Mouse (Mus musculus) forebrain, embryonic 12.5 days (tissue): ENCODE data around the gene Gm38393. TPM values are rescaled to one million over a fixed set of nuclear protein-coding genes. Genes with fewer than 3 reads are reported as not detected.

ENCODE experiments used
- ATAC-seq: fragments of 200-750 bp; cut with Nextera tagmentation; 2 replicates; pipeline ENCODE4 v1.8.0; 2017; ENCODE audit warnings: moderate TSS enrichment; ENCODE audit not compliant: low FRiP score
- H3K27ac ChIP-seq: fragments of 300-500 bp; sonication (generic); 2 replicates; pipeline ENCODE4 v1.5.1; 2016; ENCODE audit warnings: mild to moderate bottlenecking
- H3K27me3 ChIP-seq: fragments of 300-500 bp; sonication (generic); 2 replicates; pipeline ENCODE4 v1.6.1; 2016; ENCODE audit warnings: mild to moderate bottlenecking
- H3K36me3 ChIP-seq: fragments of 300-500 bp; sonication (generic); replicated peaks from 2 replicates; pipeline ENCODE4 v1.6.1; 2016; ENCODE audit warnings: mild to moderate bottlenecking
- H3K4me1 ChIP-seq: fragments of 300-500 bp; sonication (generic); 2 replicates; pipeline ENCODE4 v1.6.1; 2016
- H3K4me2 ChIP-seq: fragments of 300-500 bp; sonication (generic); 2 replicates; pipeline ENCODE4 v1.6.1; 2016; ENCODE audit warnings: mild to moderate bottlenecking, moderate library complexity
- H3K4me3 ChIP-seq: fragments of 300-500 bp; sonication (generic); replicated peaks from 2 replicates; pipeline ENCODE4 v1.5.1; 2016; ENCODE audit warnings: mild to moderate bottlenecking
- H3K9ac ChIP-seq: fragments of 300-500 bp; sonication (generic); 2 replicates; pipeline ENCODE4 v1.6.1; 2016; ENCODE audit warnings: mild to moderate bottlenecking
- H3K9me3 ChIP-seq: fragments of 300-500 bp; sonication (generic); 2 replicates; pipeline ENCODE4 v1.6.1; 2016
- WGBS: fragments of 180-500 bp; shearing (Covaris S2); methylation state at CpG from one replicate; pipeline ENCODE4 v1.1.7; 2016; 5-methylcytosine and 5-hydroxymethylcytosine counted together
- polyA plus RNA-seq: library from polyadenylated mRNA; unstranded; fragments of >200 nt; fragmentation: Nextera tagmentation; extraction: Ambion mirVana; gene quantifications from 2 replicates; pipeline ENCODE4 v1.2.1, GENCODE M21; 2016

Gm38393 gene
- polyA plus RNA-seq = 2.4 and 2.6 TPM in 2 replicates

DNA sequence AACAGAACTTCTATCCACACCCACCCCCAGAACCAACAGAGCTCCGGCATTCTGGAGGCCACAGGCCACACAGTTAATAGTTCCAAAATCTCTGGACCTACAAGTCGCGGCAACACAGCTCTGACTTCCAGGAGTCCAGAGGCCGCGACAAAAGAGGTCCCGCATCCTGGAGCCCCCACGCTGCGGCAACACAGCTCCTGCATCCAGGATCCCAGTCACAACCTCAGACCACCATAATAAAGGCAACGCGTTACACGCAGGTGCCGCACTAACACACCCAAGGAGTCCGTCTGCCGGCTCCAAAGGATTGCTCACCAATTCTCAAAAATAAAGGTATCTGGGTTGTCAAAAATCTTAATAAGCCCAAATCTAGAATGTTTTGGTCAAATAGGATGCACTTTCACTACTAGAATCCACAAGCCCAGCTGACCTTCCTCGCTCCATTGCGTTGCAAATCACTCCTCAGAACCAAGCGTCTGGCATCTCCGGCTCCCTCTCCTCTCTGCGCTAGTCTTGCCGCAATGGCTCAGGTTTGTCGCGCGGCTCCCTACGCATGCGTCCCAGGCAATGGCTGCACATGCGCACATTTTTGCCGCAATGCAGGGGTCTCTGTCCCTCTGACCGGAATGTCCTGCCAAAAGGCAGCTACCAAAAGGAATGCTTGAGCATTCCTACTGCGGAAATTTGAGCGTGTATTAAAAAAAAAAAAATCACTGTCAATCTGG is at the start of gene Gm38393, which contains the start of gene Snurf:
TSS of gene Gm38393 (minus strand) at position 459 of the 725 bp plus-strand sequence.
TSS of gene Snurf (minus strand) at position 444 of the 725 bp plus-strand sequence.
- peak; percentile 68 for ATAC-seq
- H3K4me2 ChIP-seq = peak within 1 kb of the TSS; percentile 50
- WGBS = 51% methylated on average over 30 of the region's 30 CpGs

GRCm38 (mm10) chr7:60047481-60048201 is 42.8 kb upstream of the Gm38393 start:
- H3K4me3 ChIP-seq = no peak overlapping the region
- WGBS = 64% methylated on average over 6 of the region's 6 CpGs
- H3K9ac ChIP-seq = no peak overlapping the region
- no peaks in the 10 kb centered on the region for H3K36me3 ChIP-seq
- 0 out of 2 replicates have a peak, but pooled peaks have one; percentile 55 for ATAC-seq
- no peak overlapping the region for H3K27ac ChIP-seq
- 0 out of 2 replicates have a peak, but pooled peaks cover 3% of the 10 kb centered on the region for H3K9me3 ChIP-seq
- H3K4me2 ChIP-seq = no peak overlapping the region
- H3K27me3 ChIP-seq = no peaks in the 10 kb centered on the region
- H3K4me1 ChIP-seq = no peaks in the 10 kb centered on the region

More for the DNA sequence above, at the start of gene Gm38393, which contains the start of gene Snurf:
- Histone ChIP-seq H3K27me3 (no peaks in the 10 kb centered on the region), H3K9ac (peak within 1 kb of the TSS; percentile 69), H3K4me1 (no peaks in the 10 kb centered on the region), H3K36me3 (no peaks in the 10 kb centered on the region), H3K4me3 (peak within 1 kb of the TSS; percentile 59), H3K9me3 (peaks cover 10% of the 10 kb centered on the region), H3K27ac (peak within 1 kb of the TSS; percentile 91)

DNA sequence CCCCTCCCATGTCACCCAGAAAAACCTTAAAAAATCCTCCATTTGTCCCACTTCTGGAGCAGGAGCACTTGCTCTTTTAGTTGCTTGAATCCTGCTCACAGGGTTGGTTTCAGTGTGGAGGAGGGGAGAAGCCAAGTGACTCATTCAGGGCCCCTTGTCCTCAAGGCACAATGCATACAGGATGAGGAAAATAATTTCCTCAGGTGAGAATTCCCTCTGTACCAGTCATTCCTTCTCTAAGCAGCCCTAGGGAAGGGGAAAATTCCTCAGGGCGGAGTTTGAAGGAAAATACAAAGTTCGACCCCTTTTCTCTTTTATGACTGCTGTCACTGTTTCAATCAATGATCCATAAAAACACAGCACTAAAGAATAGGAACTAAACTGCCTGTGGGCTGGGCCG is 8.3 kb upstream of the Gm38393 start:
- Histone ChIP-seq H3K27me3 (no peaks in the 10 kb centered on the region), H3K9me3 (no peaks in the 10 kb centered on the region), H3K4me1 (no peaks in the 10 kb centered on the region), H3K27ac (no peak overlapping the region), H3K36me3 (no peaks in the 10 kb centered on the region), H3K4me3 (no peak overlapping the region), H3K9ac (no peak overlapping the region), H3K4me2 (no peak overlapping the region)
- no peak for ATAC-seq
- WGBS = 74% methylated on average over 3 of the region's 3 CpGs

- 31% methylated on average over 3 of the region's 3 CpGs for WGBS
- H3K4me1 ChIP-seq = no peaks in the 10 kb centered on the region
- no peaks in the 10 kb centered on the region for H3K36me3 ChIP-seq
- H3K27ac ChIP-seq = no peak overlapping the region
- no peak overlapping the region for H3K4me3 ChIP-seq
- no peaks in the 10 kb centered on the region for H3K27me3 ChIP-seq
- ATAC-seq = no peak
- H3K9ac ChIP-seq = no peak overlapping the region
- H3K9me3 ChIP-seq = peaks cover 8% of the 10 kb centered on the region
- H3K4me2 ChIP-seq = no peak overlapping the region
Measured at GRCm38 (mm10) chr7:60007727-60008360, 3.0 kb upstream of the Gm38393 start.

GRCm38 (mm10) chr7:60006262-60006661 is 1.4 kb upstream of the Gm38393 start:
- H3K27ac ChIP-seq = no peak overlapping the region
- H3K4me1 ChIP-seq = no peaks in the 10 kb centered on the region
- no peak for ATAC-seq
- 42% methylated on average over 2 of the region's 2 CpGs for WGBS
- H3K9ac ChIP-seq = no peak overlapping the region
- peaks cover 10% of the 10 kb centered on the region for H3K9me3 ChIP-seq
- no peaks in the 10 kb centered on the region for H3K36me3 ChIP-seq
- no peak overlapping the region for H3K4me3 ChIP-seq
- H3K4me2 ChIP-seq = no peak overlapping the region
- no peaks in the 10 kb centered on the region for H3K27me3 ChIP-seq

GRCm38 (mm10) chr7:60003921-60004605 is 801 bp downstream of the Gm38393 start:
- H3K27me3 ChIP-seq = no peaks in the 10 kb centered on the region
- peak overlapping the region; percentile 69 for H3K9ac ChIP-seq
- H3K27ac ChIP-seq = peak overlapping the region; percentile 91
- H3K9me3 ChIP-seq = peaks cover 10% of the 10 kb centered on the region
- peak overlapping the region; percentile 50 for H3K4me2 ChIP-seq
- WGBS = 43% methylated on average over 22 of the region's 22 CpGs
- H3K4me1 ChIP-seq = no peaks in the 10 kb centered on the region
- peak overlapping the region; percentile 59 for H3K4me3 ChIP-seq
- ATAC-seq = peak; percentile 91
- H3K36me3 ChIP-seq = no peaks in the 10 kb centered on the region

DNA sequence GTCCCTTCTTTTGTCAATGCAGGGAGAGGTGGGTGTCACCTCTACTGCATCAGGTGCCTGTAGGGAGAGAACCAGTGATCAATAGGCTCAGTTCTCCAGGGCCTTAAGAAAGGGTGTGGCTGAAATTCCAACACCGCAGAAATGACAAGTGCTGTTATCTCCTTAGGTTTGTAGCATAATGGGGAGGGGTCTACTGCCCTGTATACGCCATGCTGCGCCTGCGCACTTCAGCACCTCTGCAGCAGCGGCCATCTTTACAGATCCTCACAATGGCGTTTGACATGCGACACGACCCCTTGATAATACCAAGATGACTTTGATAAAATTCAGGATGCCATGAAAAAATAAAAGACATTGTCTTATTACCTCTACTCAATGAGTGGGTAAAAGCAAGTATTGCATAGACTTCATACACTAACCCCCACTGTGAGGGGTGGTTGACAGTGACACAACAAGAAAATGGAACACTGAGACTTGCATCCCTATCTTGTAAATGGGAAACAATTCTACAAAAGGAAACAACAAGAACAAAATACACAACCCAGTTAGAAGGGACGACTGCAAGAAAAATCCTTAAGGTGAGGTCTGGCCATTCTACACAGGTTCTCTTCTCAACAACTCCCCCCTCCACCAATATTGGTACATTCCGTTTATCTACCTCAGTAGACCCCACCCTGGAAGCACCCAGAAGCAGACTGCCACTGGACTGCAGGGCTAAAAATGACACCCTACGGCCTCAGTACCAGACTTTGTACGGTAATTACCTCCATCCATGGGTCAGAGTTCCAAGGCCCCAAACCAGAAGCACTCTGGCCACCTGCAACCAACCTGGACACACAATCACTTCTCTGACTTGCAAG is 1.6 kb downstream of the Gm38393 start:
- Histone ChIP-seq H3K27ac (peak overlapping the region; percentile 91), H3K4me2 (peak overlapping the region; percentile 50), H3K9ac (peak overlapping the region; percentile 69), H3K9me3 (peaks cover 10% of the 10 kb centered on the region), H3K4me3 (peak overlapping the region; percentile 59), H3K36me3 (no peaks in the 10 kb centered on the region), H3K4me1 (no peaks in the 10 kb centered on the region), H3K27me3 (no peaks in the 10 kb centered on the region)
- peak; percentile 70 for ATAC-seq
- WGBS = 43% methylated on average over 12 of the region's 12 CpGs

DNA sequence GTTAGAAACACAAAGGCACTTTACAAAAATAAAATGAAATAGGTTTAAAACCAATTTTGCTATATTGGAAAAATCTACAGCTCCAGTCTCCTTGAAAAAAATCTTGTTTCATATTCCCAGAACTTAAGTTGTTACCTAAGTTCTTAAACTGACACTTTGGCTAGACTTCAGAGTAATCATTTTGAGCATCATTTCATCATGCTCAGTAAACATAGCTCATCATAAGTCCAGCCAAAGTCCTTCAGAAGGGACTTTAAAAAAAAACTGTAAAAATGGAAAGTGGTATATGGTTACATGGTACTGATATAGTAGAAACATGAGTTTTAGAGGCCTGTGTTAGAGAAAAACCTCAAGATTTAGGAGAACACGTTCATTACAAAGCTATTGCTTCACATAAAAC is 26.2 kb downstream of the Gm38393 start:
- Histone ChIP-seq H3K27me3 (no peaks in the 10 kb centered on the region), H3K9me3 (0 out of 2 replicates have a peak, but pooled peaks cover under 1% of the 10 kb centered on the region), H3K4me3 (no peak overlapping the region), H3K4me1 (no peaks in the 10 kb centered on the region), H3K36me3 (peaks cover 3% of the 10 kb centered on the region; the same call in 1 of the 2 replicates), H3K4me2 (no peak overlapping the region), H3K27ac (no peak overlapping the region), H3K9ac (no peak overlapping the region)
- WGBS = 57% methylated on average over 1 of the region's 1 CpGs
- ATAC-seq = no peak

Other genes starting within 250 kb of the Gm38393 start
- gene Snurf, start within 50 bp of the Gm38393 start, polyA plus RNA-seq = 147 and 197 TPM in 2 replicates
- gene Snrpn, start 135.2 kb upstream of the Gm38393 start, polyA plus RNA-seq = 231 and 239 TPM in 2 replicates